Mouse (Mus musculus) gastrocnemius, postnatal 36 days (tissue): Measurements from ENCODE around the gene Chuk. TPM values are rescaled to one million over a fixed set of nuclear protein-coding genes. Genes with fewer than 3 reads are reported as not detected.

ENCODE experiments used
- DNase-seq, 2 experiments: peaks; one replicate each; pipeline ENCODE4 v3.0.0; 2022
- intact Hi-C: fragments of 180-260 bp; cut with DNase I; formaldehyde crosslinking; loops from one replicate; pipeline ENCODE4 v1.15.1; 2025
- total RNA-seq, 2 experiments: library from RNA; stranded (reverse); gene quantifications; 2 replicates each; pipeline ENCODE4 v1.2.3; 2021

The Chuk gene
- total RNA-seq, 2 experiments from 2014 or later: 13.7 to 17.8 TPM

DNA sequence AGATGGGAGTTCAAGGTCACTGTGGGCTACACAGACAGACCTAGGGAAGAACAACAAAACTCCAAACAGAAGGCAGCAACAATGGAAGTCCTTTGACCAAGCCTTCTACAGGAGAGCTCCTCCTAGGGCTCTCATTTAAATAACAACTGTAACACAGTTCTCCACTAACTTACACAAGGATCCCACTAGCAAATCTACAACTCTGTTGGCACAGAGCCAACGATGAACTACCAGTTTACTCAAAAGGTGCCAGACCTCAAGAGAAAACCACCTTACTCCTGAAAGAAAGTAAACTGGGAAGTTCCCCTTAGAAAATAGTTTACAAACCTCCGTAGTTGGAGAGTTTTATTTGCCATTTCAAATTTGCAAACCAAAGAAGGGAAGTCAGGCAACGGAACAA, 58.0 kb downstream of the Chuk start:
- DNase-seq: no peak
- intact Hi-C loops: no loop called here

DNA sequence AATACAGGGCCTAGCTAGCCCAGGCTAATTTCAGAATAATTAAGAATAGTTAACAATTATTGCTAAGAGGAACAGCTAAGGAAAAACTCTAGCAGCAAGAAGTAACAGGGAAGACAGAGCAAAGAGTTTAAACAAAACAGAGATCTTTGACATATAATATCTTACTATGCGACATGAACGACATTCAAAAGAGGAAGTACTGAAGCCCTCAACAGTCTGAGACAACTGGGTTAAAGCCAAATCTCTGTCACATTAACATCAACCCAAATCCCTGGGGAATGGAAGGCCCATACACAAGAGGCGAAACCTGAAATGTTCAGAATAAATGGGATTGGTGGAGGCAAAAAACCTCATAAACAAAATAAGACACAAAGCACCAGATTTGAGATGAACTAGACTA, 61.4 kb downstream of the Chuk start:
- intact Hi-C loops: no loop called here
- DNase-seq: no peak

DNA sequence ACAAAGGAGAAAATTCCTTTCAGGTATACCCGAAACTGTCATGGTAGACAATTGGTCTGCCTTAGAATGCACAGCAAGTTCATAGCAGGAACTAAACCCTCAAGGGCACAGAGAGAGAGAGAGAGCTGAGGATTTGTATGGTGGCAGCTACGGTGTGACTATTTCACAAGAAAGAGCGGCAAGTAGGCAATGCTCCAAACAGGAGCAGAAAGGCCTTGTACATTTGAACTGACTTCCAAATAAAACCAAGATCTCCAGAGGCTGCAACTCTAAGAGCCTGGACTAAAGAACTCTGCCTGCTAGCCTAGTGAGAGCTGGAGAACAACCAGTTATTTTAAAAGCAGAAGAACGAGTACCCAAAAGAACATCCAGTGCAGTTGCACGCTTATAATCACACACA, 65.2 kb downstream of the Chuk start:
- intact Hi-C loops: no loop called here
- DNase-seq: no peak

DNA sequence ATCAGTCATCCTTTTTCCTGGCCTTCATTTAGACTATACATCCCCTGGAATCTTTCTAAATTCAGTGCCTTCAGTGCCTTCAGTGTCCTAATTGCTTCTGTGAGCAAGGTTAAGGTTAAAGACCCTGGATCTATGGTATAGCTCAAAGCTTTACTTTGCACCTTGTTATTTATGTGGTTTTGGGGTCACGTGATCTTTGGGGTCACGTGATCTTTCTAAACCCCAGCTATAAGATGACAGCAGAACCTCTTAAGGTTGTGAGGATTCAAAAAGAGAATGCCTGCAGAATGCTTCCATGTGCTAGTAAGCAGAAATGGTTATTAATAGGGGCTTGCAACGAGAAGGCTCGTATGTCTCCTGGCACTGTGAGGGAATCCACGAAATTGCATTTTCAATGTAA, 73.9 kb downstream of the Chuk start:
- intact Hi-C loops: no loop called here
- DNase-seq: no peak

DNA sequence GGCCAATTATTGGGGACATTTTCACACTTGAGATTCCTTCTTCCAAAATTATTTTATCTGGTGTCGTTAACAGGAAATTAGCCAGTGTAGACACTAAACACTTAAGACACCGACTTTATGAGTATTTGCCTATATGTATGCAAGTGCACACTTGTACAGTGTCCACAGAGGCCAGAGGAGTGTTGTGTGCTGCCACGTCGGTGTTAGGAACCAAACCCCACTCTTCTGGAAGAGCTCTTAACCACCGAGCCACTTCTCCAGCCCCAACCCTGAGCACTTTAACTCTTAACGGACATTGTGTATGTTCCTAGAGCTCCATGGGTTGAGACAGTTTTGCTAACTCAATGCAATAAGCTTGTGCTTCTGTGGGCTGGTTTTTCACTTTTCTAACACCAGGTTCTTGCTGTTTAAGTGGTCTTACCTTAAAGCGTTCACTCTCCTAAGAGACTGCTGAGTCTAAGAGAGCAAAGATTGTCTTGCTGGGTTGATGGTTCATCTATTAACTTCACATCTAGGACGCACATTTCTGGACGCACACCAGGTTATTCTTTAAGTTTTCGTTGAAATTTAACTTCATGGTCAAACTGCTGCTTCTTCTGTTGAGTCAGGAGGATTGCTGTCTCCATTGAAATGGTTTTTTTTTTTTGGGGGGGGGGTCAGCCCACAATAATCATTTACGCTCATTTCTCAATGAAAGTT, 75.1 kb downstream of the Chuk start:
- intact Hi-C loops: no loop called here
- DNase-seq: no peak

DNA sequence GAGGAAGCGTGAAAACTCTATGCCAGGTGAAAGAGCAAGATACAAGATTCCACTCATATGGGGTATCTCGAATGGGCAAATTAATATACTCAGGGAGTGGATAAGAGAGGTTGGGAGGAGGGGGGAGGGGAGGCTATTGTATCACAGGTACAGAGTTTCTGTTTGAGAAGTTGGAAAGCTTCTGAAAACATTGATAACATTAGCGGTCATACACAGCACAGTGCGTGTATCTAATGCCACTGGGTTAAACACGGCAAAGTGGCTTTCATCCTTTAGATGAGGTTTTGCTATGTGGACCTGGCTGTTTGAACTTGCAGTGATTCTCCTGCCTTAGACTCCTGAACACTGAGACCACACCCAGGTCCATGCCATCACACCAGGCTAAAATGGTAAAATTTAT, 77.3 kb downstream of the Chuk start:
- DNase-seq: no peak
- intact Hi-C loops: no loop called here

DNA sequence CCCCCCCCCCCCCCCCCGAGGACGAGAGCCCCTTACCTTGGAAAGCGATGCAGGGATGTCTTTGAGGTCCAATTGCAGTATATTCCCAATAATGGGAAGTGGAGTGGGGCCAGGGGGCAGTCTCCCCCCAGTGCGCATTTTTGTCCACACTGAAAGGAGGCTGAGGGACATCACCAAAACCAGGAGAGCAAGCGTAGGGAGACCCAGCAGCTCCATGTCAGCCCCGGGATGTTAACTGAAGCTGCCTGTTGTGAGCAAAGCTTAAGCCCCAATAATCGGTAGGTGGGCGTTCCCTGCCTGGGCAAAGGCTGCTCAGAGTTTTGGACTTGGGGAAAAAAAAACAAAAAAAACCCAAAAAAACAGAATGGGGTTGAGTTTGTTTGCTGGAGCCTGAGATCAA, 78.3 kb downstream of the Chuk start, which contains the start of gene Cyp2c23:
Gene Cyp2c23, minus strand, starts transcription at position 237 of the 400 bp plus-strand sequence.
- intact Hi-C loops: no loop called here
- no peak for DNase-seq

DNA sequence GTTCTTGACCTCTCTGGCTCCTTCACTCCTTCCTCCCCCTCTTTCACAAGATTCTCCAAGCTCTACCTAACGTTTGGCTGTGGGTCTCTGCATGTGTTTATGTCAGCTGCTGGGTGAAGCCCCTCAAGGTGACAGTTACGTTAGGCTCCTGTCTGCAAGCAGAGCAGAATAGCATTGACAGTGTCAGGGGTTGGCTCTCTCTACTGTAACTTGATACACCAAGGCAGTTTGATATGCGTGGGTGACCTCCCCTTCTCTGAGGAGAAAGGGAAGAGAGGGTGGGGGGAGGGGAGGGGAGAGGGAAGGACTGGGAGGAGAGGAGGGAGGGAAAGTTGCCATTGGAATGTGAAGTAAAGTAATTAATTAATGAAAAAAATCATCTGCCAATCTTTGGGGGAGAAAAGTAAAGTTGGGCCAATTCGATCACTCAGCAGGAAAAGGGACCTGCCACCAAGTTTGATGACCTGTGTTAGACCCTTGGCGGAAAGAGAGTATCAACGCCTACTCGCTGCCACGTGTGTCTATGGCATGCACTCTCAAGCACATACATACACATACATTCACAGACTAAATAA, 80.2 kb downstream of the Chuk start:
- DNase-seq: no peak
- intact Hi-C loops: no loop called here

DNA sequence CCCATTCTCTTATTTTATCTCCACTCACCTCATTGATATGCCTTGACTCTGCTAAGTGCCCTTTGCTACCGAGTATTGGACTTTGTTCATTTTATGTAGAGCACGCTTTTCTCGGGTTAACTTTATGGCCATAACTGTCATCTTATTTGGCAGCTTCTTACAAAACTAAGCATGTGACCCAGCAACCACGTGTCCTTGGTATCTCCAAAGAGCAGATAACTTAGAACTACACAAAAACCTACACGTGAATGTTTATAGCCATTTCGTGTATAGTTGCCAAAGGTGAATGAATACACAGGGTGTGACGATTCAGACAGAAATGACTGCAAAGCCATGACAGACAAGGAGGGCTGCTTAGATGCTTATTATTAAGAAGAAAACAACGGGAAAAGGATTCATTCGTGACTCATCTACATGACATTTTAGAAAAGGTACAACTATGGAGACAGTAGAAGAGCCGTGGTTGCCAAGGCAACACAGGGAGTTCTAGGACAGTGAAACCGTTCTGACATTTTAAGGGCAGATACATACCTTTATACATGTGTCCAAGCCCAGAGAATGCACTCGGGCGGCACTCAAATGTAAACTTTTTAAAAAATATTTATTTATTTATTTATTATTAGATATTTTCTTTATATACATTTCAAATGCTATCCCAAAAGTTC, 82.2 kb downstream of the Chuk start:
- intact Hi-C loops: no loop called here
- no peak for DNase-seq

Other genes starting within 250 kb of the Chuk start
- 1 to 10 TPM; 8.3 to 9.7 TPM for gene Dnmbp, start 167.3 kb downstream of the Chuk start, total RNA-seq
- not detected for gene Cpn1, start 120.9 kb downstream of the Chuk start, total RNA-seq
- under 1 TPM in 1 of 2 experiments, not detected in 1; 0.23 TPM for gene Cyp2c23, start 78.3 kb downstream of the Chuk start, total RNA-seq
- gene Erlin1, start 37.7 kb downstream of the Chuk start, total RNA-seq: 1 to 10 TPM; 3.1 to 4.0 TPM
- gene Cwf19l1, start 28.4 kb upstream of the Chuk start, total RNA-seq: 1 to 10 TPM; 5.6 to 5.9 TPM
- gene Bloc1s2, start 39.0 kb upstream of the Chuk start, total RNA-seq: 10 to 100 TPM; 11.5 to 12.3 TPM
- gene Pkd2l1, start 85.0 kb upstream of the Chuk start, total RNA-seq: not detected
- gene Scd3, start 95.8 kb upstream of the Chuk start, total RNA-seq: not detected
- 10 to 100 TPM in 1 of 2 experiments, 1 to 10 TPM in 1; 6.4 to 12.3 TPM for gene Scd2, start 186.2 kb upstream of the Chuk start, total RNA-seq
- gene Scd4, start 225.6 kb upstream of the Chuk start, total RNA-seq: under 1 TPM; 0.10 to 0.20 TPM